Mouse (Mus musculus) ES-E14 (cell line): ENCODE measurements around the gene Mob3b. TPM values are rescaled to one million over a fixed set of nuclear protein-coding genes. Genes with fewer than 3 reads are reported as not detected.

Source experiments
- DNase-seq: peaks from one replicate; pipeline ENCODE4 v3.0.0-alpha.2; 2013; ENCODE audit warnings: low read depth, low spot score
- H3K27ac ChIP-seq: 2 replicates; pipeline ENCODE4 v1.5.1; 2012; ENCODE audit warnings: low read depth, mild to moderate bottlenecking, low read length, moderate library complexity, mixed read lengths; ENCODE audit not compliant: poor library complexity, insufficient read depth, severe bottlenecking
- H3K36me3 ChIP-seq: 2 replicates; pipeline ENCODE4 v1.6.1; 2012; ENCODE audit warnings: mild to moderate bottlenecking, low read length, moderate library complexity, mixed read lengths; ENCODE audit not compliant: control insufficient read depth, poor library complexity, insufficient read depth, severe bottlenecking
- H3K4me1 ChIP-seq, 2 experiments: fragments of 150-350 bp in 1 of 2; sonication (generic) in 1 of 2; 2 replicates each; pipeline ENCODE4 v1.6.1; 2012; ENCODE audit warnings: low read length in 2 of 2, mild to moderate bottlenecking in 1 of 2, mixed read lengths in 1 of 2; ENCODE audit not compliant: control insufficient read depth in 2 of 2, insufficient read depth in 2 of 2, poor library complexity in 1 of 2
- H3K4me3 ChIP-seq, 2 experiments: fragments of 150-350 bp in 1 of 2; sonication (generic) in 1 of 2; 2 replicates each; pipeline ENCODE4 v1.5.1; 2012; ENCODE audit warnings: low read length in 2 of 2, low read depth in 1 of 2, mild to moderate bottlenecking in 1 of 2, mixed read lengths in 1 of 2; ENCODE audit not compliant: insufficient read depth in 1 of 2, poor library complexity in 1 of 2, severe bottlenecking in 1 of 2
- H3K9ac ChIP-seq: 2 replicates; pipeline ENCODE4 v1.6.1; 2012; ENCODE audit warnings: low read depth, mild to moderate bottlenecking, low read length, mixed read lengths; ENCODE audit not compliant: poor library complexity, insufficient read depth, severe bottlenecking
- H3K9me3 ChIP-seq: fragments of 150-350 bp; sonication (generic); 2 replicates; pipeline ENCODE4 v1.6.1; 2012; ENCODE audit warnings: low read depth, mild to moderate bottlenecking, low read length; ENCODE audit not compliant: control insufficient read depth, insufficient read depth
- CHD2 ChIP-seq: IDR thresholded peaks from 2 replicates; pipeline ENCODE4 v1.6.1; 2014; ENCODE audit warnings: mild to moderate bottlenecking, low read depth, low read length, inconsistent platforms
- HCFC1 ChIP-seq: IDR thresholded peaks from 2 replicates; pipeline ENCODE4 v1.6.1; 2012; ENCODE audit warnings: low read length, inconsistent platforms, borderline replicate concordance; ENCODE audit not compliant: insufficient read depth
- MAFK ChIP-seq: IDR thresholded peaks from 2 replicates; pipeline ENCODE4 v1.6.1; 2014; ENCODE audit warnings: mild to moderate bottlenecking, low read depth, low read length, inconsistent platforms; ENCODE audit not compliant: insufficient read depth
- ZC3H11A ChIP-seq: IDR thresholded peaks from 2 replicates; pipeline ENCODE4 v1.6.1; 2012; ENCODE audit warnings: low read depth, mild to moderate bottlenecking, inconsistent platforms, low read length, borderline replicate concordance
- ZNF384 ChIP-seq: IDR thresholded peaks from 2 replicates; pipeline ENCODE4 v1.6.1; 2012; ENCODE audit warnings: low read depth, low read length, inconsistent platforms
- in situ Hi-C, 2 experiments: fragments of 600-800 bp; cut with MboI; formaldehyde crosslinking; loops; one replicate each; pipeline ENCODE4 v1.15.1; 2025; ENCODE audit warnings: low sequenced_read_pairs in 2 of 2, inconsistent platforms in 1 of 2; ENCODE audit not compliant: unreplicated experiment in 2 of 2
- total RNA-seq: library from RNA; depleted of rRNA; stranded (reverse); fragments of 300-350 nt; gene quantifications from 2 replicates; pipeline ENCODE4 v1.2.3, GENCODE M21; 2012; rRNA removed

Mob3b gene
- total RNA-seq = 8.3 and 10.5 TPM in 2 replicates

- Histone ChIP-seq H3K9me3 (no peaks in the 10 kb centered on the region), H3K4me3 (peak within 1 kb of the TSS; percentile 84 to 91), H3K27ac (no peak within 1 kb of the TSS), H3K36me3 (no peaks in the 10 kb centered on the region), H3K9ac (peak within 1 kb of the TSS; percentile 85), H3K4me1 (no peaks in the 10 kb centered on the region)
- in situ Hi-C loops = no loop called here
- peak; percentile 55; the same call in 1 of the 2 replicates for TF ChIP-seq HCFC1
- 0 out of 2 replicates have a peak, but pooled peaks have one; percentile 36 for TF ChIP-seq ZC3H11A
- no peak for TF ChIP-seq CHD2
- DNase-seq = peak; percentile 86
Measured at GRCm38 (mm10) chr4:35156751-35157611, at the start of gene Mob3b. Gene Mob3b, minus strand, starts transcription at chr4:35157484.

- no peak for DNase-seq
- Histone ChIP-seq H3K4me1 (peaks cover 4 to 8% of the 10 kb centered on the region in 2 experiments; a peak in 3 of 4 replicates), H3K9ac (no peak overlapping the region), H3K36me3 (no peaks in the 10 kb centered on the region; the same call in 1 of the 2 replicates), H3K9me3 (no peaks in the 10 kb centered on the region), H3K27ac (no peak overlapping the region), H3K4me3 (no peak overlapping the region)
- TF ChIP-seq ZC3H11A = no peak
- no peak for TF ChIP-seq ZNF384
- TF ChIP-seq HCFC1 = no peak
- TF ChIP-seq CHD2 = no peak
- TF ChIP-seq MAFK = no peak
- in situ Hi-C loops = no loop called here
Measured at GRCm38 (mm10) chr4:35204659-35205058, 47.4 kb upstream of the Mob3b start.

- Histone ChIP-seq H3K9me3 (no peaks in the 10 kb centered on the region), H3K4me1 (peaks cover 4 to 8% of the 10 kb centered on the region in 2 experiments; a peak in 3 of 4 replicates), H3K4me3 (no peak overlapping the region), H3K9ac (no peak overlapping the region), H3K36me3 (no peaks in the 10 kb centered on the region; the same call in 1 of the 2 replicates), H3K27ac (no peak overlapping the region)
- in situ Hi-C loops = no loop called here
- DNase-seq = peak; percentile 53
- TF ChIP-seq ZNF384 (no peak), HCFC1 (no peak), CHD2 (no peak), MAFK (no peak)
Measured at GRCm38 (mm10) chr4:35203724-35204123, 46.4 kb upstream of the Mob3b start.

GRCm38 (mm10) chr4:35201700-35202099, 44.4 kb upstream of the Mob3b start:
- in situ Hi-C loops = no loop called here
- peaks cover 3% of the 10 kb centered on the region; the same call in 1 of the 2 replicates for H3K36me3 ChIP-seq
- no peaks in the 10 kb centered on the region for H3K9me3 ChIP-seq
- TF ChIP-seq ZNF384 (no peak), HCFC1 (no peak), ZC3H11A (no peak), MAFK (no peak), CHD2 (no peak)
- H3K4me3 ChIP-seq = no peak overlapping the region
- no peak overlapping the region for H3K27ac ChIP-seq
- peaks cover 4 to 8% of the 10 kb centered on the region in 2 experiments; a peak in 3 of 4 replicates for H3K4me1 ChIP-seq
- DNase-seq = no peak
- no peak overlapping the region for H3K9ac ChIP-seq
